In the genomic region with DNA sequence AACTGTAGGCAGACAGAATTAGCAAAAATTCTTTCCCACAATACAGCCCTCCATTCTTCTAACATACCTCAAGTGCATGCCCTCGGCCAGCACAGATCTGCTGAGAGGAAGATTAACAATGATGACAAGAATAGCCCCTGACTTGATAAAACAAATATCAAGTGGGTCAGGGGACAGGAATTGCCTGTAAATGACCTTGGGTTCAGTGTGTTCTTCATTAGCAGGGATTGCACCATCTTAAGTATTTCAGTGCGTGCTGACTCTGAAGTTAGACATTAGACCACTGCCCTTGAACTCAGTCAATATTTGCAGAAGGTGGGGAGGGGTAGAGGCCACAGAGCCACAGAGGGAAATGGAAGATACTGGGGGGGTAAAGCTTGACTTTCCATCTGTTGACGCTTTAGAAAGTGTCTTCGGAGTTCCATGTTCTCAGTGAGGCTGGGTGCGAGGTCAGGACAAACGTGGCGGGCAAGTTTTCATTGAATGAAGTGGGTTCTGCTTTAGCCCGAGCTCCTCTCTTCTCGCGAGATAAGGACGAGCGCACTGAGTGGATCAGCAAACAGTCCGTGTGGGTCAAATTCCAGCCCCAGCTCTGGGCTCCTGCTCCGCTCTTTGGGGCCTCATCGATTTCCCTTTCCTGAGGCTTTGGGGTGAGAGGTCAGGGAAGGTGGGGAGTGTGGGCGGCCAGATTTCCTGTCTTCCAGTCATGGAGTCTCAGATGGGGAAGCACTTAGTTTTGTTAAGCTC, we compare ENCODE assay signal across 16 mouse cellular contexts.
DNase-seq lines count a peak whose midpoint lies in the region; ATAC-seq and TF ChIP-seq lines count a peak whose summit lies in the region.
"Had no signal": no experiment of that assay in that cellular context is flagged by ENCODE, and none has a peak within 500 bp of the region (broad histone marks: within the 10 kb centered on the region; RNA-seq: fewer than 3 reads in every experiment).

No protein-coding gene starts in this region.

- 24% methylated on average over 16 of the region's 16 CpGs for WGBS in heart, embryonic 14.5 days
- 36% methylated on average over 16 of the region's 16 CpGs for WGBS in heart, postnatal 0 days
- 6% methylated on average over 16 of the region's 16 CpGs for WGBS in liver, adult 2 months
- WGBS in stomach, embryonic 15.5 days, result 42% methylated on average over 16 of the region's 16 CpGs
- 79% methylated on average over 16 of the region's 16 CpGs for WGBS in thymus, adult 2 months

- H3K4me3 ChIP-seq in heart, embryonic 14.5 days (ENCODE audit: control insufficient read depth in 1 of 2, insufficient read depth in 1 of 2, low read depth in 1 of 2, low read length in 2 of 2), result no peak overlapping the region
- no peak overlapping the region for H3K4me3 ChIP-seq in heart, postnatal 0 days (ENCODE audit: low read depth, low read length)
- H3K4me3 ChIP-seq in liver, adult 2 months (ENCODE audit: insufficient read depth, low read depth, low read length), result no peak overlapping the region
- H3K4me3 ChIP-seq in stomach, embryonic 15.5 days (replicated peaks), result no peak overlapping the region
- no peak overlapping the region for H3K4me3 ChIP-seq in thymus, adult 2 months (ENCODE audit: control insufficient read depth, insufficient read depth, low read length)
- H3K4me3 ChIP-seq: forebrain, embryonic 15.5 days; gastrocnemius, adult 2 months; hindbrain, embryonic 10.5 days; limb, embryonic 12.5 days; megakaryocyte, embryonic 14.5 days; neural tube, embryonic 15.5 days had no signal

- no peak for TF ChIP-seq CTCF in heart, postnatal 0 days (IDR thresholded peaks at IDR 0.05; ENCODE audit: low read depth)
- TF ChIP-seq CTCF in liver, adult 2 months (IDR thresholded peaks at IDR 0.05; ENCODE audit: low read depth, low read length), result no peak
- no peak for TF ChIP-seq CTCF in thymus, adult 2 months (IDR thresholded peaks at IDR 0.05; ENCODE audit: borderline replicate concordance, control insufficient read depth, extremely low read depth, insufficient read depth, low read length, poor library complexity)

- TF ChIP-seq EP300 in heart, postnatal 0 days (IDR thresholded peaks at IDR 0.05; ENCODE audit: low read depth), result no peak

- H3K79me2 ChIP-seq in liver, adult 2 months (ENCODE audit: control insufficient read depth, insufficient read depth, low read length), result no peaks in the 10 kb centered on the region

- no peak overlapping the region for H3K9ac ChIP-seq in heart, embryonic 14.5 days (ENCODE audit: low read length)
- H3K9ac ChIP-seq in heart, postnatal 0 days (replicated peaks; ENCODE audit: low read depth, low read length), result no peak overlapping the region
- H3K9ac ChIP-seq in liver, adult 2 months (ENCODE audit: low read depth, low read length), result peak overlapping the region; percentile 70
- no peak overlapping the region for H3K9ac ChIP-seq in stomach, embryonic 15.5 days
- H3K9ac ChIP-seq: forebrain, embryonic 15.5 days; limb, embryonic 12.5 days; neural tube, embryonic 15.5 days had no signal

- peak overlapping the region; percentile 1; the same call in 1 of the 2 replicates for H3K4me2 ChIP-seq in heart, embryonic 14.5 days (ENCODE audit: low read length)
- no peak overlapping the region for H3K4me2 ChIP-seq in heart, postnatal 0 days (ENCODE audit: low read depth, low read length)
- peak overlapping the region; percentile 1; the same call in 1 of the 2 replicates for H3K4me2 ChIP-seq in stomach, embryonic 15.5 days
- H3K4me2 ChIP-seq: forebrain, embryonic 15.5 days; limb, embryonic 12.5 days; neural tube, embryonic 15.5 days had no signal

- peak overlapping the region; percentile 83 to 85 for H3K27ac ChIP-seq in heart, embryonic 14.5 days (replicated peaks in 1 of 2; ENCODE audit: control insufficient read depth in 1 of 2, insufficient read depth in 1 of 2, low read depth in 2 of 2, low read length in 2 of 2)
- H3K27ac ChIP-seq in heart, postnatal 0 days (ENCODE audit: low read depth), result peak overlapping the region; percentile 71
- peak overlapping the region; percentile 98 for H3K27ac ChIP-seq in liver, adult 2 months (replicated peaks; ENCODE audit: insufficient read depth, low read depth, low read length)
- H3K27ac ChIP-seq in stomach, embryonic 15.5 days, result no peak overlapping the region
- no peak overlapping the region for H3K27ac ChIP-seq in thymus, adult 2 months (ENCODE audit: control insufficient read depth, insufficient read depth, low read length)
- H3K27ac ChIP-seq: forebrain, embryonic 15.5 days; gastrocnemius, adult 2 months; hindbrain, embryonic 10.5 days; limb, embryonic 12.5 days; neural tube, embryonic 15.5 days had no signal

- peaks cover 14 to 15% of the 10 kb centered on the region in 2 experiments for H3K4me1 ChIP-seq in heart, embryonic 14.5 days (ENCODE audit: control insufficient read depth in 2 of 2, insufficient read depth in 2 of 2, low read length in 2 of 2)
- peaks cover 18% of the 10 kb centered on the region for H3K4me1 ChIP-seq in heart, postnatal 0 days (ENCODE audit: control insufficient read depth, insufficient read depth)
- peaks cover 9% of the 10 kb centered on the region for H3K4me1 ChIP-seq in liver, adult 2 months (ENCODE audit: control insufficient read depth, insufficient read depth, low read length)
- no peaks in the 10 kb centered on the region for H3K4me1 ChIP-seq in stomach, embryonic 15.5 days
- H3K4me1 ChIP-seq in thymus, adult 2 months (replicated peaks; ENCODE audit: control insufficient read depth, insufficient read depth, low read length), result no peaks in the 10 kb centered on the region
- H3K4me1 ChIP-seq: forebrain, embryonic 15.5 days; limb, embryonic 12.5 days; megakaryocyte, embryonic 14.5 days; neural tube, embryonic 15.5 days had no signal

- no peak for TF ChIP-seq POLR2A in liver, adult 2 months (IDR thresholded peaks at IDR 0.05; ENCODE audit: extremely low read depth, insufficient read depth, low read length)
- no peak for TF ChIP-seq POLR2A in thymus, adult 2 months (IDR thresholded peaks at IDR 0.05; ENCODE audit: control insufficient read depth, extremely low read depth, insufficient read depth, low read length, poor library complexity)

- H3K9me3 ChIP-seq in heart, embryonic 14.5 days (ENCODE audit: control insufficient read depth, low read length), result peaks cover 6% of the 10 kb centered on the region; the same call in 1 of the 2 replicates
- H3K9me3 ChIP-seq in heart, postnatal 0 days (replicated peaks; ENCODE audit: control insufficient read depth, low read length), result 0 out of 2 replicates have a peak, but pooled peaks cover 4% of the 10 kb centered on the region
- H3K9me3 ChIP-seq in stomach, embryonic 15.5 days, result no peaks in the 10 kb centered on the region
- H3K9me3 ChIP-seq: forebrain, embryonic 15.5 days; limb, embryonic 12.5 days; neural tube, embryonic 15.5 days had no signal

- no peaks in the 10 kb centered on the region for H3K36me3 ChIP-seq in heart, embryonic 14.5 days (ENCODE audit: control insufficient read depth, insufficient read depth, low read length)
- no peaks in the 10 kb centered on the region for H3K36me3 ChIP-seq in heart, postnatal 0 days (replicated peaks; ENCODE audit: control insufficient read depth, insufficient read depth, low read length)
- no peaks in the 10 kb centered on the region for H3K36me3 ChIP-seq in liver, adult 2 months (ENCODE audit: control insufficient read depth, insufficient read depth, low read length)
- no peaks in the 10 kb centered on the region for H3K36me3 ChIP-seq in stomach, embryonic 15.5 days
- H3K36me3 ChIP-seq in thymus, adult 2 months (ENCODE audit: control insufficient read depth, insufficient read depth, low read length), result no peaks in the 10 kb centered on the region
- H3K36me3 ChIP-seq: forebrain, embryonic 15.5 days; hindbrain, embryonic 10.5 days; limb, embryonic 12.5 days; neural tube, embryonic 15.5 days had no signal

- H3K27me3 ChIP-seq in heart, embryonic 14.5 days (ENCODE audit: control insufficient read depth, insufficient read depth, low read length), result no peaks in the 10 kb centered on the region
- H3K27me3 ChIP-seq in heart, postnatal 0 days (ENCODE audit: control insufficient read depth, insufficient read depth, low read length), result no peaks in the 10 kb centered on the region
- H3K27me3 ChIP-seq in liver, adult 2 months (ENCODE audit: control insufficient read depth, insufficient read depth, low read length), result no peaks in the 10 kb centered on the region
- H3K27me3 ChIP-seq in stomach, embryonic 15.5 days (replicated peaks), result no peaks in the 10 kb centered on the region
- no peaks in the 10 kb centered on the region for H3K27me3 ChIP-seq in thymus, adult 2 months (ENCODE audit: control insufficient read depth, insufficient read depth, low read length)
- H3K27me3 ChIP-seq: forebrain, embryonic 15.5 days; limb, embryonic 12.5 days; megakaryocyte, embryonic 14.5 days; neural tube, embryonic 15.5 days had no signal

- no peak for DNase-seq in heart, adult 9 months (ENCODE audit: low spot score in 2 of 2)
- peak; percentile 52 for DNase-seq in heart, postnatal 0 days (ENCODE audit: low spot score)
- DNase-seq in liver, adult 2 months (ENCODE audit: extremely low read depth, low read depth, low spot score), result peak; percentile 98
- DNase-seq in thymus, adult 2 months, result no peak
- DNase-seq: gastrocnemius, adult 2 months; kidney, adult 2 months; kidney, postnatal 4 days; layer of hippocampus, postnatal 36 days had no signal

- ATAC-seq in heart, embryonic 14.5 days (ENCODE audit: insufficient number of reproducible peaks, insufficient read depth, low FRiP score, low read depth), result no peak
- peak; percentile 69 for ATAC-seq in heart, postnatal 0 days (ENCODE audit: insufficient read depth, low read depth)
- ATAC-seq in stomach, embryonic 15.5 days (ENCODE audit: insufficient read depth, low FRiP score, low read depth), result peak; percentile 65; the same call in 1 of the 2 replicates
- no peak for ATAC-seq in activated CD4-positive, CD25-positive, alpha-beta regulatory T cell, adult 4 months
- ATAC-seq: forebrain, embryonic 15.5 days had no signal

Comparison
In these comparisons a context has a peak if more than half of its experiments do, and no peak if none do; other contexts are left out.
1. ATAC-seq: peak in heart, postnatal 0 days (single experiment) and stomach, embryonic 15.5 days (single experiment); none in heart, embryonic 14.5 days (single experiment) and activated CD4-positive, CD25-positive, alpha-beta regulatory T cell, adult 4 months (single experiment).
2. DNase-seq: peak in heart, postnatal 0 days (single experiment) and liver, adult 2 months (single experiment); none in heart, adult 9 months (0 of 2) and thymus, adult 2 months (single experiment).
3. H3K27ac ChIP-seq: peak in heart, embryonic 14.5 days (2 of 2), heart, postnatal 0 days (single experiment) and liver, adult 2 months (single experiment); none in stomach, embryonic 15.5 days (single experiment) and thymus, adult 2 months (single experiment).